Mouse (Mus musculus): ENCODE measurements around the gene Ncs1. TPM values are rescaled to one million over a fixed set of nuclear protein-coding genes. Genes with fewer than 3 reads are reported as not detected.
A peak's percentile ranks its signal among the peaks of the same experiment; 100 is the strongest.

Ncs1 gene
- total and polyA plus RNA-seq, 2 experiments from 2014 or later: 167 to 185 TPM

GRCm38 (mm10) chr2:31206211-31206610 lies 39.4 kb upstream of the Ncs1 start:
- peak overlapping the region; percentile 45; the same call in 1 of the 2 replicates for H3K27ac ChIP-seq
- H3K9ac ChIP-seq (replicated peaks; ENCODE audit: low read length): no peak overlapping the region
- no peak for TF ChIP-seq CTCF (IDR thresholded peaks at IDR 0.05; ENCODE audit: low read depth)
- peaks cover 16% of the 10 kb centered on the region for H3K36me3 ChIP-seq (ENCODE audit: insufficient read depth, low read length)
- no peak overlapping the region for H3K4me2 ChIP-seq (ENCODE audit: low read depth, low read length)
- peaks cover 4% of the 10 kb centered on the region; the same call in 1 of the 2 replicates for H3K4me1 ChIP-seq (ENCODE audit: insufficient read depth, low read length)
- H3K4me3 ChIP-seq (ENCODE audit: low read length): no peak overlapping the region
- H3K9me3 ChIP-seq (ENCODE audit: low read length): no peaks in the 10 kb centered on the region
- WGBS: 44% methylated on average over 4 of the region's 4 CpGs
- no peaks in the 10 kb centered on the region for H3K27me3 ChIP-seq (ENCODE audit: insufficient read depth, low read length)
- 0 out of 2 replicates have a peak, but pooled peaks have one; percentile 14 for ATAC-seq
- no peak for DNase-seq (ENCODE audit: low spot score)

- peak; percentile 37; the same call in 1 of the 2 replicates for ATAC-seq
- TF ChIP-seq CTCF (IDR thresholded peaks at IDR 0.05; ENCODE audit: low read depth): no peak
- H3K4me1 ChIP-seq (ENCODE audit: insufficient read depth, low read length): peaks cover 4% of the 10 kb centered on the region; the same call in 1 of the 2 replicates
- no peaks in the 10 kb centered on the region for H3K27me3 ChIP-seq (ENCODE audit: insufficient read depth, low read length)
- H3K4me3 ChIP-seq (ENCODE audit: low read length): no peak overlapping the region
- peak; percentile 22 for DNase-seq (ENCODE audit: low spot score)
- 37% methylated on average over 8 of the region's 8 CpGs for whole genome bisulfite sequencing
- peaks cover 16% of the 10 kb centered on the region for H3K36me3 ChIP-seq (ENCODE audit: insufficient read depth, low read length)
- H3K9me3 ChIP-seq (ENCODE audit: low read length): no peaks in the 10 kb centered on the region
- H3K4me2 ChIP-seq (ENCODE audit: low read depth, low read length): no peak overlapping the region
- H3K9ac ChIP-seq (replicated peaks; ENCODE audit: low read length): no peak overlapping the region
- H3K27ac ChIP-seq: peak overlapping the region; percentile 45; the same call in 1 of the 2 replicates
These were observed 38.7 kb upstream of the Ncs1 start for GRCm38 (mm10) chr2:31206882-31207281.

GRCm38 (mm10) chr2:31208544-31209142 lies 37.0 kb upstream of the Ncs1 start:
- H3K4me1 ChIP-seq (ENCODE audit: insufficient read depth, low read length): peaks cover 4% of the 10 kb centered on the region; the same call in 1 of the 2 replicates
- H3K9ac ChIP-seq (replicated peaks; ENCODE audit: low read length): no peak overlapping the region
- DNase-seq (ENCODE audit: low spot score) (no peak), ATAC-seq (no peak)
- no peak overlapping the region for H3K4me3 ChIP-seq (ENCODE audit: low read length)
- no peaks in the 10 kb centered on the region for H3K27me3 ChIP-seq (ENCODE audit: insufficient read depth, low read length)
- WGBS: 92% methylated on average over 13 of the region's 13 CpGs
- H3K4me2 ChIP-seq (ENCODE audit: low read depth, low read length): no peak overlapping the region
- H3K9me3 ChIP-seq (ENCODE audit: low read length): no peaks in the 10 kb centered on the region
- no peak for TF ChIP-seq CTCF (IDR thresholded peaks at IDR 0.05; ENCODE audit: low read depth)
- H3K36me3 ChIP-seq (ENCODE audit: insufficient read depth, low read length): peaks cover 25% of the 10 kb centered on the region
- no peak overlapping the region for H3K27ac ChIP-seq

GRCm38 (mm10) chr2:31209525-31209924 lies 36.1 kb upstream of the Ncs1 start:
- no peak for TF ChIP-seq CTCF (IDR thresholded peaks at IDR 0.05; ENCODE audit: low read depth)
- H3K36me3 ChIP-seq (ENCODE audit: insufficient read depth, low read length): peaks cover 25% of the 10 kb centered on the region
- H3K27ac ChIP-seq: no peak overlapping the region
- H3K9me3 ChIP-seq (ENCODE audit: low read length): no peaks in the 10 kb centered on the region
- no peak overlapping the region for H3K4me3 ChIP-seq (ENCODE audit: low read length)
- ATAC-seq (no peak), DNase-seq (ENCODE audit: low spot score) (no peak)
- 90% methylated on average over 4 of the region's 4 CpGs for WGBS
- H3K4me2 ChIP-seq (ENCODE audit: low read depth, low read length): no peak overlapping the region
- H3K9ac ChIP-seq (replicated peaks; ENCODE audit: low read length): no peak overlapping the region
- peaks cover 4% of the 10 kb centered on the region; the same call in 1 of the 2 replicates for H3K4me1 ChIP-seq (ENCODE audit: insufficient read depth, low read length)
- H3K27me3 ChIP-seq (ENCODE audit: insufficient read depth, low read length): no peaks in the 10 kb centered on the region

GRCm38 (mm10) chr2:31210144-31210847 lies 35.3 kb upstream of the Ncs1 start:
- no peak for TF ChIP-seq CTCF (IDR thresholded peaks at IDR 0.05; ENCODE audit: low read depth)
- Histone ChIP-seq H3K36me3 (ENCODE audit: insufficient read depth, low read length) (peaks cover 25% of the 10 kb centered on the region), H3K9ac (replicated peaks; ENCODE audit: low read length) (no peak overlapping the region), H3K4me1 (ENCODE audit: insufficient read depth, low read length) (peaks cover 4% of the 10 kb centered on the region; the same call in 1 of the 2 replicates), H3K4me2 (ENCODE audit: low read depth, low read length) (no peak overlapping the region), H3K4me3 (ENCODE audit: low read length) (no peak overlapping the region), H3K27ac (no peak overlapping the region), H3K9me3 (ENCODE audit: low read length) (no peaks in the 10 kb centered on the region), H3K27me3 (ENCODE audit: insufficient read depth, low read length) (no peaks in the 10 kb centered on the region)
- DNase-seq (ENCODE audit: low spot score): no peak
- 55% methylated on average over 11 of the region's 11 CpGs for WGBS
- no peak for ATAC-seq

GRCm38 (mm10) chr2:31211204-31211603 lies 34.4 kb upstream of the Ncs1 start:
- WGBS: 36% methylated on average over 3 of the region's 3 CpGs
- Histone ChIP-seq H3K36me3 (ENCODE audit: insufficient read depth, low read length) (peaks cover 25% of the 10 kb centered on the region), H3K4me1 (ENCODE audit: insufficient read depth, low read length) (no peaks in the 10 kb centered on the region), H3K4me3 (ENCODE audit: low read length) (no peak overlapping the region), H3K4me2 (ENCODE audit: low read depth, low read length) (no peak overlapping the region), H3K27ac (no peak overlapping the region), H3K9me3 (ENCODE audit: low read length) (no peaks in the 10 kb centered on the region), H3K9ac (replicated peaks; ENCODE audit: low read length) (no peak overlapping the region), H3K27me3 (ENCODE audit: insufficient read depth, low read length) (no peaks in the 10 kb centered on the region)
- DNase-seq (ENCODE audit: low spot score) (no peak), ATAC-seq (no peak)
- TF ChIP-seq CTCF (IDR thresholded peaks at IDR 0.05; ENCODE audit: low read depth): no peak

All from hindbrain, postnatal 0 days (tissue).